Mouse (Mus musculus) liver, embryonic 14.5 days (tissue): ENCODE results near the gene Asphd2.

Experiments used
- CTCF ChIP-seq: IDR thresholded peaks from 2 replicates; pipeline ENCODE4 v1.5.1; 2016; ENCODE audit warnings: antibody characterized with exemption, low read depth, control low read depth
- EP300 ChIP-seq: IDR thresholded peaks from 2 replicates; pipeline ENCODE4 v1.6.1; 2016; ENCODE audit warnings: antibody characterized with exemption, low read depth

DNA sequence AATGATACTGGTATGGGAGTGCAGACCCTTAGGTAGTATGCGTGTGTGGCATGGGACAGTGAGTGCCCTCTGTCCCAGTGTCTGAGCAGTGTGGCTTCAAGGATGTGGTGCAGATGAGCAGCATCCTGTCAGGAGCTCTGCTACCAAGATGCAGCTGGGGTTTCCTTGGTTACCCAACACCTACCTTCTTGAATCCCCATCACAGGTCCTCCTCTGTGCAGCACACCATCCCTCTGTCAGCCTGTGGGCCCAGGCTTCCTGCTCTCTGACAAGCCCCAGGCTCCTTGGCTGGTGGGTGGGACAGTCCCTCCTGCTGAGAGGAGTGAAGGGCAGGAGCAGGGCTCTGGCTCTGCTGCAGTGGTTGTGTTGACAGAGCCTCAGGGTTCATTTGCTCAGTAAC, 17.3 kb downstream of the Asphd2 start:
- TF ChIP-seq CTCF (no peak), EP300 (no peak)
